Mouse (Mus musculus): ENCODE data around the gene Lrrfip2. TPM values are rescaled to one million over a fixed set of nuclear protein-coding genes. Genes with fewer than 3 reads are reported as not detected.
A peak's percentile ranks its signal among the peaks of the same experiment; 100 is the strongest.

The Lrrfip2 gene
- polyA plus RNA-seq (2014; fragmentation: Nextera tagmentation; extraction: Ambion mirVana) = 29.6 and 37.8 TPM in 2 replicates

- Histone ChIP-seq H3K9ac (ENCODE audit: low read depth, low read length) (peak within 1 kb of the TSS; percentile 89), H3K4me2 (replicated peaks; ENCODE audit: low read depth, low read length) (peak within 1 kb of the TSS; percentile 77), H3K27me3 (ENCODE audit: control insufficient read depth, insufficient read depth, low read length) (no peaks in the 10 kb centered on the region), H3K27ac (ENCODE audit: low read depth, low read length) (peak within 1 kb of the TSS; percentile 74), H3K4me1 (ENCODE audit: control insufficient read depth, insufficient read depth, low read length) (peaks cover 5% of the 10 kb centered on the region; the same call in 1 of the 2 replicates), H3K4me3 (ENCODE audit: low read length) (peak within 1 kb of the TSS; percentile 96), H3K9me3 (ENCODE audit: control insufficient read depth, low read length) (no peaks in the 10 kb centered on the region), H3K36me3 (ENCODE audit: control insufficient read depth, insufficient read depth, low read length) (no peaks in the 10 kb centered on the region; the same call in 1 of the 2 replicates)
- ATAC-seq (ENCODE audit: low FRiP score, low TSS enrichment) = no peak
- WGBS = 34% methylated on average over 14 of the region's 14 CpGs
These were observed at the start of gene Lrrfip2 for GRCm38 (mm10) chr9:111117126-111117642. Lrrfip2 (plus strand) TSS chr9:111117592.

- ATAC-seq (ENCODE audit: low FRiP score, low TSS enrichment) = no peak
These were observed 46.8 kb upstream of the Lrrfip2 start for GRCm38 (mm10) chr9:111070546-111070961.

GRCm38 (mm10) chr9:111072175-111072574, 45.2 kb upstream of the Lrrfip2 start:
- no peak overlapping the region for H3K27ac ChIP-seq (ENCODE audit: low read depth, low read length)
- ATAC-seq (ENCODE audit: low FRiP score, low TSS enrichment) = no peak
- no peak overlapping the region for H3K4me3 ChIP-seq (ENCODE audit: low read length)
- WGBS = 37% methylated on average over 7 of the region's 7 CpGs
- H3K27me3 ChIP-seq (ENCODE audit: control insufficient read depth, insufficient read depth, low read length) = no peaks in the 10 kb centered on the region
- no peaks in the 10 kb centered on the region for H3K36me3 ChIP-seq (ENCODE audit: control insufficient read depth, insufficient read depth, low read length)
- no peak overlapping the region for H3K9ac ChIP-seq (ENCODE audit: low read depth, low read length)
- H3K9me3 ChIP-seq (ENCODE audit: control insufficient read depth, low read length) = peaks cover 10% of the 10 kb centered on the region
- no peaks in the 10 kb centered on the region for H3K4me1 ChIP-seq (ENCODE audit: control insufficient read depth, insufficient read depth, low read length)
- H3K4me2 ChIP-seq (replicated peaks; ENCODE audit: low read depth, low read length) = no peak overlapping the region

More at GRCm38 (mm10) chr9:111070546-111070961, 46.8 kb upstream of the Lrrfip2 start:
- no peak overlapping the region for H3K9ac ChIP-seq (ENCODE audit: low read depth, low read length)
- H3K36me3 ChIP-seq (ENCODE audit: control insufficient read depth, insufficient read depth, low read length) = no peaks in the 10 kb centered on the region
- 36% methylated on average over 4 of the region's 4 CpGs for WGBS
- H3K4me1 ChIP-seq (ENCODE audit: control insufficient read depth, insufficient read depth, low read length) = no peaks in the 10 kb centered on the region
- H3K4me2 ChIP-seq (replicated peaks; ENCODE audit: low read depth, low read length) = no peak overlapping the region
- H3K27me3 ChIP-seq (ENCODE audit: control insufficient read depth, insufficient read depth, low read length) = no peaks in the 10 kb centered on the region
- peaks cover 10% of the 10 kb centered on the region for H3K9me3 ChIP-seq (ENCODE audit: control insufficient read depth, low read length)
- H3K27ac ChIP-seq (ENCODE audit: low read depth, low read length) = no peak overlapping the region
- no peak overlapping the region for H3K4me3 ChIP-seq (ENCODE audit: low read length)

- Histone ChIP-seq H3K4me3 (ENCODE audit: low read length) (no peak overlapping the region), H3K27me3 (ENCODE audit: control insufficient read depth, insufficient read depth, low read length) (no peaks in the 10 kb centered on the region), H3K9me3 (ENCODE audit: control insufficient read depth, low read length) (peaks cover 14% of the 10 kb centered on the region), H3K9ac (ENCODE audit: low read depth, low read length) (no peak overlapping the region), H3K36me3 (ENCODE audit: control insufficient read depth, insufficient read depth, low read length) (no peaks in the 10 kb centered on the region), H3K4me1 (ENCODE audit: control insufficient read depth, insufficient read depth, low read length) (no peaks in the 10 kb centered on the region), H3K27ac (ENCODE audit: low read depth, low read length) (no peak overlapping the region), H3K4me2 (replicated peaks; ENCODE audit: low read depth, low read length) (no peak overlapping the region)
- 79% methylated on average over 4 of the region's 4 CpGs for WGBS
- no peak for ATAC-seq (ENCODE audit: low FRiP score, low TSS enrichment)
These were observed 44.4 kb upstream of the Lrrfip2 start for GRCm38 (mm10) chr9:111072971-111073370.

- Histone ChIP-seq H3K27me3 (ENCODE audit: control insufficient read depth, insufficient read depth, low read length) (no peaks in the 10 kb centered on the region), H3K27ac (ENCODE audit: low read depth, low read length) (no peak overlapping the region), H3K4me2 (replicated peaks; ENCODE audit: low read depth, low read length) (no peak overlapping the region), H3K36me3 (ENCODE audit: control insufficient read depth, insufficient read depth, low read length) (no peaks in the 10 kb centered on the region), H3K9me3 (ENCODE audit: control insufficient read depth, low read length) (peaks cover 15% of the 10 kb centered on the region), H3K4me3 (ENCODE audit: low read length) (no peak overlapping the region), H3K4me1 (ENCODE audit: control insufficient read depth, insufficient read depth, low read length) (no peaks in the 10 kb centered on the region), H3K9ac (ENCODE audit: low read depth, low read length) (no peak overlapping the region)
- 74% methylated on average over 5 of the region's 5 CpGs for WGBS
- no peak for ATAC-seq (ENCODE audit: low FRiP score, low TSS enrichment)
These were observed 39.6 kb upstream of the Lrrfip2 start for GRCm38 (mm10) chr9:111077745-111078144.

- H3K4me1 ChIP-seq (ENCODE audit: control insufficient read depth, insufficient read depth, low read length) = no peaks in the 10 kb centered on the region
- H3K4me2 ChIP-seq (replicated peaks; ENCODE audit: low read depth, low read length) = no peak overlapping the region
- 90% methylated on average over 8 of the region's 8 CpGs for WGBS
- no peak overlapping the region for H3K4me3 ChIP-seq (ENCODE audit: low read length)
- H3K9ac ChIP-seq (ENCODE audit: low read depth, low read length) = no peak overlapping the region
- no peaks in the 10 kb centered on the region for H3K27me3 ChIP-seq (ENCODE audit: control insufficient read depth, insufficient read depth, low read length)
- ATAC-seq (ENCODE audit: low FRiP score, low TSS enrichment) = no peak
- H3K27ac ChIP-seq (ENCODE audit: low read depth, low read length) = no peak overlapping the region
- no peaks in the 10 kb centered on the region for H3K36me3 ChIP-seq (ENCODE audit: control insufficient read depth, insufficient read depth, low read length)
- H3K9me3 ChIP-seq (ENCODE audit: control insufficient read depth, low read length) = peaks cover 5% of the 10 kb centered on the region; the same call in 1 of the 2 replicates
These were observed 36.6 kb upstream of the Lrrfip2 start for GRCm38 (mm10) chr9:111080801-111081200.

GRCm38 (mm10) chr9:111081765-111082164, 35.6 kb upstream of the Lrrfip2 start:
- H3K4me3 ChIP-seq (ENCODE audit: low read length) = no peak overlapping the region
- no peak for ATAC-seq (ENCODE audit: low FRiP score, low TSS enrichment)
- H3K4me2 ChIP-seq (replicated peaks; ENCODE audit: low read depth, low read length) = no peak overlapping the region
- no peaks in the 10 kb centered on the region for H3K36me3 ChIP-seq (ENCODE audit: control insufficient read depth, insufficient read depth, low read length)
- H3K9me3 ChIP-seq (ENCODE audit: control insufficient read depth, low read length) = peaks cover 5% of the 10 kb centered on the region; the same call in 1 of the 2 replicates
- no peak overlapping the region for H3K27ac ChIP-seq (ENCODE audit: low read depth, low read length)
- H3K4me1 ChIP-seq (ENCODE audit: control insufficient read depth, insufficient read depth, low read length) = no peaks in the 10 kb centered on the region
- 88% methylated on average over 5 of the region's 5 CpGs for WGBS
- no peaks in the 10 kb centered on the region for H3K27me3 ChIP-seq (ENCODE audit: control insufficient read depth, insufficient read depth, low read length)
- H3K9ac ChIP-seq (ENCODE audit: low read depth, low read length) = no peak overlapping the region

- 57% methylated on average over 4 of the region's 4 CpGs for WGBS
- no peak overlapping the region for H3K27ac ChIP-seq (ENCODE audit: low read depth, low read length)
- ATAC-seq (ENCODE audit: low FRiP score, low TSS enrichment) = no peak
These were observed 32.1 kb upstream of the Lrrfip2 start for GRCm38 (mm10) chr9:111085329-111085728.

GRCm38 (mm10) chr9:111086137-111086536, 31.3 kb upstream of the Lrrfip2 start:
- no peak overlapping the region for H3K4me3 ChIP-seq (ENCODE audit: low read length)
- no peak overlapping the region for H3K9ac ChIP-seq (ENCODE audit: low read depth, low read length)
- H3K9me3 ChIP-seq (ENCODE audit: control insufficient read depth, low read length) = no peaks in the 10 kb centered on the region
- no peak overlapping the region for H3K4me2 ChIP-seq (replicated peaks; ENCODE audit: low read depth, low read length)
- no peaks in the 10 kb centered on the region for H3K27me3 ChIP-seq (ENCODE audit: control insufficient read depth, insufficient read depth, low read length)
- H3K36me3 ChIP-seq (ENCODE audit: control insufficient read depth, insufficient read depth, low read length) = no peaks in the 10 kb centered on the region
- no peaks in the 10 kb centered on the region for H3K4me1 ChIP-seq (ENCODE audit: control insufficient read depth, insufficient read depth, low read length)
- H3K27ac ChIP-seq (ENCODE audit: low read depth, low read length) = no peak overlapping the region
- no peak for ATAC-seq (ENCODE audit: low FRiP score, low TSS enrichment)
- 77% methylated on average over 6 of the region's 6 CpGs for WGBS

More at GRCm38 (mm10) chr9:111085329-111085728, 32.1 kb upstream of the Lrrfip2 start:
- no peak overlapping the region for H3K9ac ChIP-seq (ENCODE audit: low read depth, low read length)
- H3K9me3 ChIP-seq (ENCODE audit: control insufficient read depth, low read length) = no peaks in the 10 kb centered on the region
- H3K4me2 ChIP-seq (replicated peaks; ENCODE audit: low read depth, low read length) = no peak overlapping the region
- H3K4me1 ChIP-seq (ENCODE audit: control insufficient read depth, insufficient read depth, low read length) = no peaks in the 10 kb centered on the region
- no peaks in the 10 kb centered on the region for H3K27me3 ChIP-seq (ENCODE audit: control insufficient read depth, insufficient read depth, low read length)
- no peak overlapping the region for H3K4me3 ChIP-seq (ENCODE audit: low read length)
- H3K36me3 ChIP-seq (ENCODE audit: control insufficient read depth, insufficient read depth, low read length) = no peaks in the 10 kb centered on the region

All from kidney, embryonic 14.5 days (tissue).